Mouse (Mus musculus) left cerebral cortex, adult 11 months (tissue): ENCODE data around the gene Cradd.

Source experiments
- DNase-seq: peaks from one replicate; pipeline ENCODE4 v3.0.0; 2022; ENCODE audit warnings: low spot score

Gene Cradd

DNA sequence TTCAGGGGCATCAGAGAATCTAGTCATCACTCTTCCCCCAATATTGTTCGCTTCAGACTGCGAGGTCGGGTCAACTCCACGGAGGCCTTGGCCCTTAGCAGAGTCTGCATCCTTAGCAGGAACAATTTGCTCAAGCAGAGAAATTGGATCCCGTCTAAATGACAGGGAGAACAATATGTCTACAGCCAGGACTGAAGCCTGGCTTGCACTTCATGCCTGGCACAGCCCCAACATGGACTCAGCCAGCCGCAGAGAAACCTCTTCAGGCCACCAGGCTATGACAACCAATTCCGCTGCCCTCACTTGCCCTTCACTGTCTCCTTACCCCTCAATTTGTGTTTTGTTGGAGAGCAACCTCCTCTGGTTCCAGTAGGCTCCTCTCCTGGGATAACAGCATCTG lies 123.6 kb downstream of the Cradd start:
- DNase-seq, result no peak

DNA sequence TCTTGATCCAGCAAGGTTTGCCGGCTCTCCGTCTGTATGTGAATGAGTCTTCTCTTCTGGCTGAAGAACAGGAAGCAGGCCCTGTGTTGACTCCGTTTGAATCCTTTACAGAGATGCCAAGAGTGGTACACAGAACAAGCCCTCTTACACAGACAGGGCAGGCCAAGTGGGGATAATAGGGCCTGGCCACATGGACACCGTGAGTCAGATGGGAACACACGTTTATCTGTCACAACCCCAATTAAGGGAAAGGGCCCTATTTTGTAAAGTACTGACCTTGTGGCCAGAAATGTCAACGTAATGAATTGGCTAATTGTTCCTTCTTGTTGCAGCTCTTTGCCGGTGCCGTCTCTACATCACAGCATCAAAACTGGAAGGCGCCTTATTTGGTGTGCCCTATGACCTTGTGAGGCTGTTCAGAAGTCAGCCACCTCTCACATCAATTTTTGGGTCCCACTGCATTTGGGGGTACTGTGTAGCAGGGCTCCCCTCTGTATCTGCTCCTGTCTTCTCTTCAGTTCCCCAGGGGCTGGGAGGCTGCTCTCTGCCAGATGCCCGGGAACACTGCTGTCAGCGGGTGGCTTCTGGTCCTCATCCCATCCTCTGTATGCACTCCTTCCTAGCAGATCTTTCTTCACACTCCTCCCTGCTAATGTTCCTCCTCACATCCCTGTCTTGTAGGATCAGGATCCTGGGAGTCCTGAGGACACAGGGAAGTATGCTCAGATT lies 124.2 kb downstream of the Cradd start:
- no peak for DNase-seq

DNA sequence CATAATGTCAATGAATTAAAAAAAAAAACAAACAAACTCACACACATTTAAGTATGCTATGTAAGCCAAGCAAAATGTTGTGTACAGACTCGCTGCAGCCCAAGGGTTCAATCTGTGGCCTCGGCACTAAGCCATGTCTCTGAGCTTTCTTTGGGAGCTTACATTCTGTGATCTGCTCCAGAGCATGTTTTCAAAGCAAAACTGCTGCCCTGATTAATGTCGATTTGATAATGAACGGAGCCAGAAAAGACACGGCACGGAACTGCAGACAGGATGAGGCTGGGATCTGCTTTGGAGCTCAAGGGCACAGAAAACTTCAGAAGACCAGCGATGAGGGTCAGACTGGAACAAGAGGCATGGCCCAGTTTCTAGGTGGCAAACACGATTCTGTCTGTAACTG lies 126.6 kb downstream of the Cradd start:
- no peak for DNase-seq

DNA sequence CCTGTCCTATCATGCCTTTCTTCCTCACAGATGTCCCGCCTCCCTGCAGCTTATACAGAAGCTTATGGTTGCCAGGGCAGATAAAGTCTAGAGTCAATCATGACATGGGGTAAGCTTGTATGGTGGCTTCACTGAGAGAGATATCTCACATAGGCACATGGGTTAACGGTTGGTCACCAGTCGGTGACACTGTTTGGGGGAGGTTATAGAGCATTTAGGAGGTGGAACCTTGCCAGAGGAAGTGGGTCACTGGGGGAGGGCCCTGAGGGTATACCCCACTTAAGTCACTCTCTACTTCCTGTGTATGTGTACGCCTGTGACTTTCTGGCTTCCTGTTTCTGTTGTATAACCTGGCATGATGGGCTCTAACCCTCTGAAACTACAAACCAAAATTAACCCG lies 128.2 kb downstream of the Cradd start:
- no peak for DNase-seq

DNA sequence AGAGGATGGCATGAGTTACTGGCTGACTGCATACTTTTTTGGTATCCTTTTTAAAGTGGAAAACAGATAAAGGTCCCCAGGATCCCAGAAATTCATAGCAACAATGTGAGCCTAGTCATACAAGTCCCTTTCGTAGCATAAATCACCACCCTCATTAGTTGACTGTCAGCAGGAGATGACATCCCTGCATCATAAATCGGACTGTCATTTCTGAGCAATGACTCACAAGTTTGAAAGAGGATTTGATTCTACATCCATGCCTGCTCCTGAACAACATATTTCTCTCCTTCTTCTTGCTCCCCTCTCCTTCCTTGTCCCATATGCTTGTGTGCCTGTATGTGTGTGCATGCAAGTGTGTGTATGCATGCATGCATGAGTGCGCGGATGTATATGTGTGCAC lies 129.2 kb downstream of the Cradd start:
- DNase-seq, result no peak

DNA sequence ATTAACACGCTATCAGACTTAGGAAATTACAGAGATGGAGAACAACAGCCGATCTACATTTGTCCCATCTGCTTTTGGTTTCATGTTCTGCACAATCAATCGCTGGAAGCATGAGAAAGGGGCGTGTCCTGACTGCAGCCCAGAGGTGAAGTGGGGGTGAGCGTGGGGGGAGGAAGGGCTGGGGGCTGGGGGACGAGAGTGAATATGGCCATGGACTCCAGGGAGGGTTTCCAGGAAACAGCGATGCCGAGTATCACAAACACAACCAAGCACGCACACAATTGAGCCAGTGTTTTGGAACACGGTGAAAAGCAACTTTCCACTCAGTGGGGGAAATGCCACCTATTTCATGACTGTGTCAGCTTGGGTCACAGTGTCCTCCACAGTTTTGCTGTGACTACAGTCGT lies 130.1 kb downstream of the Cradd start:
- DNase-seq, result no peak

DNA sequence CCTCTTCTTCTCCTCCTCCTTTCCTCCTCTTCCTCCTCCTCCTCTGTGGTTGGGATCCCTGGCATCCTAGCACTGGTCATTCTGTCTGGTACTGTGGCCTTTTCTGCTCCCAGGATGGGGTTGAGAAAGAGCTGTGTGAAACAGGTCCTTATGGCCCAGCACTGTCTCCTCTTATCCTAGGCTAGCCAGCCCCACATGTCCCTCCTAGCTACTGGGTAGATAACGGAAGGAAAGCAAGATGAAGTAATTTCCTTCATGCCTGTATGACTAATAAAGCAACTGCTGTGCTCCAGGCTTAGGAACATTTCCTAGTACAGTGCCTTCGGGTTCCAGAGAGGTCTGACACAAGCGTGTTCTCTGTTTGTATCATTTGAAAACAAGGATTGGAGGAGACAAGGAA lies 132.1 kb downstream of the Cradd start:
- DNase-seq, result no peak

DNA sequence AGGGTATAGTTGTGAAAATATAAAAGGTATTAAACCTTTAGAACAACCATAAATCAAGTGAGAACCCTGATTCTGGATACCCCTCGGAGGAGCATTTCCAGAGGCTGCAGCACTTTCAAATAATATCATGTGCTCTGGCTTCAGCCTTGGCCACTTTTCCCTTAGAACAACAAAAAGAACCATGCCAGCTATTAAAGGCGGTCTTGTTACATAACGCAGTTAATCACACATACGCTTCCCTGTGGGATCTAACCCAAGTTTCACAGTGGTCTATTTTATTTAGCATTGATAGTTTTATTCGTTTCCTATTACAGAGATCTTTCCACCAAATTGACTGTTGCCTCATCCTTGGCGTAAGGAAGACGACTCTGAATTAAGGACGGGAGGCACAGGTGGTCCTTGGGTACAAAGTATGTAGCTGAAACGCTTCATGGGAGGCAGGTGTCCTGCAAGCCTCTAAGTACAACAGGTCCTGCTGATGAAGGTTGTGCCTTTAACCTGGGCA lies 132.7 kb downstream of the Cradd start:
- DNase-seq, result no peak

DNA sequence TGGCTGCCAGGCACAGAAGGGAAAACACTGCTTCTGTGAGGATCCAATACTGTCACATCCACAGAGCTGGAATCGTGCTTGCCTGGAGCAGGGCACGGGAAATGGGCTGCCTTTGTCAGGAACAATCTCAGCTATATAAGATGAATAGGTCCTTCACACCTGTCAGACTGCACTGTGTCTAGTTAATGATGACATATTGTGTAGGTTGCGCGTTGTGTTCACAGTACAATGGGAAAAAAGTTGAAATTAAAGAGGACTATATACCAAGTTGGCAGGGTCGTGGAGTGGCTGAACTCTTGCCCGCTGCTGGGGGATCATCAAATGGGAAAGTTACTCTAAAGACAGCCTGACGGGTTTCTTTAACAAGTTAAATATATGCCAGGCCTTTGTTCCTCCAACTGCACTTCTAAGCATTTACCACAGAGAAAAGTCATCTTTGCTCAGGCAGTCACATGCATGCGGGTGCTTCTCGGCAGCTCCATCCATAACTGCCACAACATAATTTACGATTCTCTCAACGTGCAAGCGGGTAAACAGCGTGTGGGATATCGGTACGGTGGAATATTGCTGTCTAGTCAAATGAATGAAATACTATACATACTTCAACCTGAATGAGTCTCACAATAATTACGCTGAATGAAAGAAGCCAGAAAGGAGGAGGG lies 134.3 kb downstream of the Cradd start:
- DNase-seq, result no peak

DNA sequence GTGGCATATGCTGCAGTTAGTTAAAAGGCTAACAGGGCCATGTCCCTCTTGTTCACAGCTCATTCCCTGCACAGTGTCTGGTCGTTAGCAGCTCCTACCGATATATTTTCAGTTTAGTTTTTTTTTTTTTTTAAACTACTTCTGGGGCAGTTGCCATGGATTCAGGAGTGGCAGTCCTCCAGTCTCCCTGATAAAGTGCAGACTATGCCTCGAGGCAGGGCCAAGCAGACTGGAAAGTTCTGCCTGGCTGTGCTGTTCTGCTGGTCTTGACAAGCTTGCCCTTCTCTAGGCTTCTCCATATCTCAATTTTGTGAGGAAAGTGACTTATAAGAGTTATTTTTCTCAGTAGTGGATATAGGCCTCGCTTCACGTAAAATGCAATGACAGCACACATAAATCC lies 139.7 kb downstream of the Cradd start:
- DNase-seq, result no peak

DNA sequence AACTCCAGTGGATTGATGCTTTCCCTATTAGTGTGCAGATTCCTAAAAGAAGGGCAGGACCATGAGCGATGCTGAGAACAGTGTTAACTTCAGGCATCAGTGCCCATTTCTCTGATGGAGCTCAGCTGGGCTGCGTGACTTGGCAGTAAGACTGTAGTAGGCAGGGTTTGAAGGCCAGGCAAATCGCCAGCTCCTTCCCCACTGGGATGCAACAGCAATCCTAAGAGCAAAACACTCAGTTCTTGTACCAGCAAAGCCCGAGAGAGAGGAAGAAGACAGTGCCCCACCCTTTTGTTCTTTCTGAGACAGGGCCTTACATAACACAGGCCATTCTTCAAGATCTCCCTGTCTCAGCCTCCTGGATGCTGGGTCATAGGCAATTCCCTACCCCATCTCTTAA lies 140.9 kb downstream of the Cradd start:
- peak; percentile 35 for DNase-seq

DNA sequence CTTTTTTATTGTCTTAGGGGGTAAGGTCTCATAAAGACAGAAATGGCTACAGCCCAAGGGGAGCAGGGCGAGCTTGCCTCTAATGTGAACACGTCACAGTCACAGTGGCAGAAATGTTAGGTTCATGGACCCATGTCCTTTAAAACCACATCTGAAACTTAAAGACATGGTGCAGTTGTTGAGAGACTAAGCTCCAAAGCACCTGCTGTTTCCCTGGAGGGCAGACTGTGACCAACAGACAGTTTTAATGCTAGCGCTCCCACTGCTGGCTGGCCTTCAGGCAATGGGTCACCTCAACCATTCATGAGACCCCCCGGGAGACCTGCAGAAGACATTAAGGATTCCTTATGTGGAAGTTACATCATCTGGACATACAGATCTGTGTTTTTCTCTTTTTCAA lies 141.5 kb downstream of the Cradd start:
- DNase-seq, result no peak

DNA sequence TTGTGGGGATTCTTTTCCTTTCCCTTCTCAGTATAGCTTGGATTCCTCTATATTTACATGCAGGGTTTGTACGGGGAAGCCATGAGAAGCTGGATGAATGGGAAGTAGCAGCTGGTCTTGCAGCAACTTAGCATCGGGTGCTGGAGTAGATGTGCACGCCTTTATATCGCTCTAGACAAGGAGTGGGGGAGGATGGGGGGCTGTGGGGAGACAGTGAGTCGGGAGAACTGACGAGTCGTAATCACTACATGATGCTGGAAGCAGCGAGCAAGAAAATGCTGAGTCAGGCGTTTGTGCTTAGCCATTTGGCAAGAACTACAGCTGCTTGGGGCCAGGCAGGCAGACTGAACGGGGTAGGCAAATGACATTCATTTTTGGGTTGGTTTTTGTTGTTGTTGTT lies 142.4 kb downstream of the Cradd start:
- DNase-seq, result peak; percentile 16

DNA sequence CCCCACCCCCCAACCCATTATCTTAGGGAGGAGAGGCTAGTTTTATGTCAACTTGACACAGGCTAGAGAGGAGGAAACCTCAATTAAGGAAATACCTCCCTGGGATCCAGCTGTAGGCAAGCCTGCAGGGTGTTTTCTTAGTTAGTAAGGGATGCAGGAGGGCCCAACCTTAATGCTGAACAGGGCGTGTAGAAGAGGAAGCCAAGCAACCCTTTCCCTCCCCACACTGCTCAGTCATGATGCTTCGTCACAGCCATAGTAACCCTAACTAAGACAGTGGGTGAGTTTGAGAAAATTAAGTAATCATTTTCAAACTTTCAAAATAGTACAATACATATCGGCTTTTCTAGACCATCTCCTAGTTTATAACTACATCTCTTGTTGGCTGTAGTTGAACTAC lies 143.0 kb downstream of the Cradd start:
- no peak for DNase-seq

DNA sequence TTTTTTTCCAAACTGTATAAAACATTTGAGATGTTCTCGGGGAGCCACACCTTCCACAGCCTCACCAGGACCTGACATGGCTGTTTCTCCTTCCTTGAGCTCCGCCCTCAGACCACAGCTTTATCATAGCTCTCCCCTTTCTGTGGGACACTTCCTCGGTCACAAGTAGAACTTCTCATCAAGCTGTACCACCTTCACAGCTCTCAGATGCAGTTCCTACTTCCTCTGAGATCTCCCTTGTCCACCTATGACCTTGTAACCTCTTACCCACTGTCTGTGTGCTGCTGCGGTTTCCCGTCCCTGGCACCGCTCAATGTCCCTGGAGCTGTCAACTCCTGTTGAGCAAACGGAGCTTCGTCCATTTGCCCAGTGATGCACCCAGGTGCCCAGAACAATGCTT lies 143.8 kb downstream of the Cradd start:
- no peak for DNase-seq

DNA sequence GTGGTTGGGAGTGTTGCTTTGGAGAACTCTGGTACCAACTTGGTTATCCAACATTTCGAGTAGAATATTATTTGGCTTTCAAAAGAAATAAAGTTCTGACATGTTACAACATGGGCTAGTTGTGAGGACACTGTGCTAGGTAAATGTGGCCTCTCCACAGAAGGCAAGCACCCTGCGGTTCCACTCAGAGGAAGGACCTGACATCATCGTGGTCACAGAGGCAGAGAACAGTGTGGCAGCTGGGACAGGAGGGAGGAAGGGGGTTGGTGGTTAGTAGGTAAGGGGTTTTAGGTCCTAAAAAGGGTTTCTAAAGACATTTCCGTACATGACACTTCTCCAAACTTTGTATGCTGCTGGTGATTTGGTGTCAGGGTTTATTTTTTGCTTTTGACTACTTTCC lies 145.1 kb downstream of the Cradd start:
- no peak for DNase-seq

DNA sequence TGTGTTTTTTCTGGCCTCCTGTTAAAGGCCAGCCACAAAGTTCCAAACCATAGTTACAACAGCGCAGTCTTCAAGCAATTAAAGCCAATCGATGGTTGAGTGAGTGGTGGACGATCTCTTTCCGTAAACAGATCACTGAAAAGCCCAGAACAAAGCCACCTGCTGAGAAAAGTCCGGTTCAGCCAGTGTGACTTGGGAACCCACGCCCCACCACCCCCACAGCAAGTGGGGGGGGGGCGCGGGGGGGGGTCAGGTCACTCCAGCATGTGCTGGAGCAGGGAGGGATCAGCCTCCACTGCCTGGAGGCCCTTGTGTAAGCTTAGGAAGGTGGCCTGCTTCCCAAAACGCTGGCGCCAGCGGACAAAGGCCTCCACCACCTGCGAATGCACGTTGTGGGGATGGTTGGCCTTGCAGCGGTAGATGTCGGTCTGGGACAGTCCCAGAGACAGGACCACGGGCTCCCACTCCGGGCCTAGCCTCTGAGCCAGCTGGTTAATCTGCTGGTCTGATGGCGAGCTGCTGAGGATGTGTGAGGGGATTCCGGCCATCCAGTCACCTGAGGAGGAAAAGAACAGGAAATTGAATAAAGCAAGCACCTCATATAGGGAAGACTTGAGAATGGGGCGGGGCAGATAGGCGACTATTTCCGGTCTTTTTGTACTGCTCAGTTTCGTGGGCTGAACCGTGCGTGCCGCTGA lies 148.4 kb downstream of the Cradd start:
- DNase-seq, result no peak

DNA sequence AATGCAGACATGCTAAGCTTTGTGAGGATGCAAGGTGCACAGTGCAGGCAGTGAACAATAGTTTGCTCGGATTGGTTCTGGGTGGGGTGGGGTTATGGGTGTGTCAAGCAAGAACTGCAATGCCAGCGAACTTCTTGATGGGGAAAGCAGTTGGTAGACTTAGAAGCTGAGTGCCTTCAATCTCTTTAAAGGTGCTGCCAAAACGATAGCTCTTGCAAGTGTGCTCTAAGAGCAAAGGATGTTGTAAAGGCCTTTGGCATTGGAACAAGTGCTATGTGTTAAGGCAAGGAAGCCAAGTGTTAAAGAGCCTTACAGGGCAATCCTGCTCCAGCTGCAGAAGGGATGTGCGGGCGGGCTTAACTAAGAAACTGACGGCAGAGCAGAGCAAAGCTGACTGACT lies 149.7 kb downstream of the Cradd start:
- no peak for DNase-seq

DNA sequence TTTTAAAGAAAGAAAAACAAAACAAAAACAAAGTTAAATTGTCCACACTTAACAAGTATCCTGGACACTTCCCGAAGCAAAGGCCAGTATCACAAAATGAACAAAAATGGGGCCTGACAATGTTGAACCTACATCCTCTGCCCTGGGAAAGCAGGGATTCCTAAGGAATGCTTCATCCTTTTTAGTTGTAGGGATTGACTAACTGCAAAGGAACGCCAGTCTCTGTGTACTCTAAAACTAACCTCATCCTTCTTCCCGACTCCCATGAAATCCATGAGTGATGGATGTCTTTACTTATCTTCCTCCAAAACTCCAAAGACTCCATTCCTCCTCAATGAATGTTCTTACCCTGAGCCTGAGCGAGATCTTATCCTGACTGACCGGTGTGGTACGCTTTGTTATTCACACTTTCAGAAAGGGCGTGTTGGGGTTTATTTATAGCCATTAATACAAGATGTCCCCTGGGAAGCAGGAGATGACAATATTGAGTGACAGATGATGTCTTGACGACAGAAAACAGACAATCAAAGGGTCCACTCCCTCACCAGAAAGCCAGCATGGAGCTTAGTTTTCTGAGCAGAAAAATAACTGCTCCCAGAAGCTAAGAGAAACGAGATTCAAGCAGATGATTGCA lies 153.1 kb downstream of the Cradd start:
- no peak for DNase-seq

DNA sequence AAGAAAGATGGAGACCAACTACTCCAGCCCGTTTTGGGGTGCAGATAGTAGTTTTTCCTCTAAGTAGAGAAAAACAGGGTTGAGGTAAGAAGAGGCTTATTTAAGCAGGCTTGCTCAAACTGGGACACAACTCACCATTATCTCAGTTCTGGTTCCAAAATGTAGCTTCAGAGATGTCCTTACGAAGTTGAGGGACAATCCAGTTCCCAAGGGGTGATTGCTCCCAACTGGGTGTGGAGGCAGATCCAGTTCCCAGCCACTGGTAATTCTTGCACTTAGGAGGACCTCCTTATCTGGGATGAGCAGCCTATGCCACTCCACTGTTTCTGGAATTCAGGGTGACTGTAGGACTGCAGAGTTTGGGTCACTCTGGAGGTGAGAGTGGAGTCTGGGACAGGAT lies 159.0 kb downstream of the Cradd start:
- DNase-seq, result no peak

DNA sequence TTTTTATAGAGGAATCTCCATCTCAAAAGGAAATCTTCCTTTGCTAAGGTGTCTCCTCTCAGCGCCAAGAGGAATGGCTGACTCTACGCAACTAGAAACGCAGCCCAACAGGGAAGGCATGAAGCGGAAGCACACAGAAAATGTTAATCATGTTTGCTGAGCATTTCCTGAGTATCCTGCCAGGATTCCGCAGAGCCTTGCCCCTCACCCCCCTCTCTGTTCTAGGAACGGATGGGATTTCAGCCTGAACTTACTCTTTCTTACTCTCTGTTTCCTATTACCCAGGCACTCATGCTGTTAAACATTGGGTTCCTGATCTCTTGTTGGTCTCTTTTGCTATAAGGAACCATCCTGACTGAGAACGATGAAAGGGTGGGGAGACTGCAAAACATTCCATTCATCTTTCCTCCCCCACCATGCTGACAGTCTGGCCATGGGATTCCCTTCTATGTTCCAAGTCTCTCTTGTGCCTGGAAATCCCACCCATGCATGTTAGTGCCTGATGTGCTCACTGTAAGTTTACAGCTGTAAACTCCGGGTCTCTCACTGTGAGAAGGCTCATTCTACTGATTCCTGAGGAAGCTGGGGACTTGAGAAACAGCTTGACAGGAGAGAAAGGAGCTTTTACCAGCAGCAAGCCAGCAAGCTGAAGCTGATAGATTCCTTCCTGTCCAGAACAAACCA lies 161.1 kb downstream of the Cradd start:
- no peak for DNase-seq

DNA sequence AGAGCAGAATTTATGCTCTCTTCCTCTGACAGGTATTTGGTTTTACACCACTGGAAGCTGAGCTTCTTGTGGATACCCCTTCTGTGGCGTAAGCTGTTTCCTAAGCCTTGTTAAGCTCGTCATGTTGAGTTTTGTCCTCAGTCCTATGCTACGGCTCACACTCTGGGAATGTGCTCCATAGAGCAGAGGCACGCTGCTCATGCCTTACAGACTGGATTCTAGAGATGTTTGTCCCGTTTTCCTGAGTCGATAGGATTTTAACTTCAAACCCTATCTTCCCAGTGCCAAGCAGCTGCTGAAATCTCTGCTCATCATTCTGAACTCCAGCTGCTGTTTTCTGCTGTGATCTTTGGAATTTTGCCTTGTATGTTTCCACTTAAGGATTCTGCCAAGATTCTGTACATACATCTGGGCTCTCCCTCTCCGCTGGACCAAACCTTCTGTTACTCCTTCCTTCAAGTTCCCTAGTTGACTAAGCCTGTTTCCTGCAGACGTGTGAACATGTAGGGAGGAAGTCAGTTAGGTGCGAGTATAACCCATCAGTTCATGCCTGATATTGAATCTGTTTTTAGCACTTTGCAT lies 164.2 kb downstream of the Cradd start:
- no peak for DNase-seq
